In genomic region chr15:90249694-90250093, GRCm38 (mm10) we compare ENCODE assay signal across 9 mouse cellular contexts. TPM values are rescaled to one million over a fixed set of nuclear protein-coding genes. Genes with fewer than 3 reads are reported as not detected.
DNase-seq lines count a peak whose midpoint lies in the region; ATAC-seq and TF ChIP-seq lines count a peak whose summit lies in the region.
"Had no signal": no experiment of that assay in that cellular context is flagged by ENCODE, and none has a peak within 500 bp of the region (broad histone marks: within the 10 kb centered on the region; RNA-seq: fewer than 3 reads in every experiment).

No protein-coding gene starts in this region.

- no peak overlapping the region for H3K4me2 ChIP-seq in kidney, embryonic 14.5 days (replicated peaks; ENCODE audit: low read depth, low read length)
- H3K4me2 ChIP-seq: liver, embryonic 15.5 days had no signal

- H3K4me1 ChIP-seq in kidney, adult 2 months (ENCODE audit: control insufficient read depth, insufficient read depth, low read length), result no peaks in the 10 kb centered on the region
- H3K4me1 ChIP-seq in kidney, embryonic 14.5 days (ENCODE audit: control insufficient read depth, insufficient read depth, low read length), result no peaks in the 10 kb centered on the region
- no peaks in the 10 kb centered on the region for H3K4me1 ChIP-seq in G1E (ENCODE audit: insufficient read depth, low read depth, low read length)
- H3K4me1 ChIP-seq: liver, embryonic 15.5 days had no signal

- 31% methylated on average over 3 of the region's 3 CpGs for WGBS in kidney, adult 2 months
- WGBS in kidney, embryonic 14.5 days, result 45% methylated on average over 3 of the region's 3 CpGs

- H3K4me3 ChIP-seq in kidney, adult 2 months (ENCODE audit: insufficient read depth, low read depth, low read length), result no peak overlapping the region
- H3K4me3 ChIP-seq in kidney, embryonic 14.5 days (ENCODE audit: low read length), result no peak overlapping the region
- H3K4me3 ChIP-seq in G1E (ENCODE audit: low read depth, low read length), result no peak overlapping the region
- H3K4me3 ChIP-seq: liver, embryonic 15.5 days had no signal

- DNase-seq in kidney, adult 2 months, result peak; percentile 24
- no peak for DNase-seq in G1E (ENCODE audit: low spot score)
- DNase-seq in embryo, embryonic 11 days, result peak; percentile 65
- DNase-seq in lung, postnatal 14 days, result peak; percentile 14
- no peak for DNase-seq in natural killer cell, adult 2 months (ENCODE audit: low spot score in 2 of 2)
- DNase-seq in heart, postnatal 4 days, result no peak
- DNase-seq in heart, adult 9 months (ENCODE audit: low spot score in 2 of 2), result no peak

- no peaks in the 10 kb centered on the region for H3K36me3 ChIP-seq in kidney, adult 2 months (ENCODE audit: control insufficient read depth, insufficient read depth, low read length)
- H3K36me3 ChIP-seq in kidney, embryonic 14.5 days (ENCODE audit: control insufficient read depth, insufficient read depth, low read length), result no peaks in the 10 kb centered on the region
- no peaks in the 10 kb centered on the region for H3K36me3 ChIP-seq in G1E (replicated peaks)
- H3K36me3 ChIP-seq: liver, embryonic 15.5 days had no signal

- TF ChIP-seq CTCF in kidney, adult 2 months (conservative IDR thresholded peaks at IDR 0.05; ENCODE audit: insufficient read depth, insufficient read length, low read depth, low read length), result peak; percentile 72
- TF ChIP-seq CTCF in G1E (IDR thresholded peaks at IDR 0.05; ENCODE audit: low read depth, low read length), result peak; percentile 93

- H3K27me3 ChIP-seq in kidney, adult 2 months (replicated peaks; ENCODE audit: control insufficient read depth, insufficient read depth, low read length), result no peaks in the 10 kb centered on the region
- H3K27me3 ChIP-seq in kidney, embryonic 14.5 days (ENCODE audit: control insufficient read depth, insufficient read depth, low read length), result no peaks in the 10 kb centered on the region
- no peaks in the 10 kb centered on the region for H3K27me3 ChIP-seq in G1E (ENCODE audit: insufficient read depth, low read length)
- H3K27me3 ChIP-seq: liver, embryonic 15.5 days had no signal

- ATAC-seq in kidney, embryonic 14.5 days (ENCODE audit: low FRiP score, low TSS enrichment), result no peak; the same call in 1 of the 2 replicates
- ATAC-seq in G1E (ENCODE audit: extremely low read depth, insufficient number of reproducible peaks, low FRiP score, poor library complexity, severe bottlenecking), result no peak

- no peaks in the 10 kb centered on the region for H3K9me3 ChIP-seq in kidney, embryonic 14.5 days (ENCODE audit: control insufficient read depth, low read length)
- no peaks in the 10 kb centered on the region for H3K9me3 ChIP-seq in G1E (replicated peaks)
- H3K9me3 ChIP-seq: liver, embryonic 15.5 days had no signal

- H3K27ac ChIP-seq in kidney, adult 2 months (ENCODE audit: insufficient read depth, low read depth, low read length), result no peak overlapping the region
- no peak overlapping the region for H3K27ac ChIP-seq in kidney, embryonic 14.5 days (ENCODE audit: low read depth, low read length)
- H3K27ac ChIP-seq: liver, embryonic 15.5 days had no signal

- no peak for TF ChIP-seq POLR2A in kidney, adult 2 months (IDR thresholded peaks at IDR 0.05; ENCODE audit: low read depth, low read length)

- no peak overlapping the region for H3K9ac ChIP-seq in kidney, embryonic 14.5 days (ENCODE audit: low read depth, low read length)
- H3K9ac ChIP-seq: liver, embryonic 15.5 days had no signal

RNA-seq across cellular contexts. Expression of gene Alg10b, which starts 25.6 kb away (rescaled TPM):
- 12.4 and 12.9 TPM in 2 replicates for polyA plus RNA-seq in kidney, adult 2 months (2012; rRNA removed)
- polyA plus RNA-seq in kidney, embryonic 14.5 days (2014; fragmentation: Nextera tagmentation; extraction: Ambion mirVana), result 30.7 and 42.1 TPM in 2 replicates
- total RNA-seq in G1E (2014; fragmentation: Nextera tagmentation), result 82.1 and 83.3 TPM in 2 replicates
- 40.1 and 42.9 TPM in 2 replicates for total RNA-seq in G1E (2017)
- 17.8 and 22.9 TPM in 2 replicates for polyA plus RNA-seq in G1E (2012)
- 10 to 100 TPM; 31.2 to 31.4 TPM for total RNA-seq in heart, postnatal 4 days (2021)

Comparison
In these comparisons a context has a peak if more than half of its experiments do, and no peak if none do; other contexts are left out.
1. DNase-seq: peak in kidney, adult 2 months (single experiment), embryo, embryonic 11 days (single experiment) and lung, postnatal 14 days (single experiment); none in G1E (single experiment), natural killer cell, adult 2 months (0 of 2), heart, postnatal 4 days (single experiment) and heart, adult 9 months (0 of 2).